Mouse (Mus musculus): ENCODE measurements around the gene Siglece.
A peak's percentile ranks its signal among the peaks of the same experiment; 100 is the strongest.

The Siglece gene

GRCm38 (mm10) chr7:43660002-43660401 lies at the start of gene Siglece:
Siglece (minus strand) TSS chr7:43660161.
- peak; percentile 21 for DNase-seq

- no peak for DNase-seq
Measured at GRCm38 (mm10) chr7:43690118-43690517, 30.2 kb upstream of the Siglece start, which contains the start of gene Klk14. Klk14 (plus strand) TSS chr7:43690418.

- peak; percentile 71 for DNase-seq
Measured at GRCm38 (mm10) chr7:43685088-43685487, 25.1 kb upstream of the Siglece start.

- DNase-seq, result peak; percentile 44
Measured at GRCm38 (mm10) chr7:43682511-43682910, 22.6 kb upstream of the Siglece start.

GRCm38 (mm10) chr7:43680960-43681359 lies 21.0 kb upstream of the Siglece start:
- DNase-seq, result peak; percentile 79

- DNase-seq, result peak; percentile 78
Measured at GRCm38 (mm10) chr7:43678517-43678916, 18.6 kb upstream of the Siglece start.

- DNase-seq, result no peak
Measured at GRCm38 (mm10) chr7:43675091-43675490, 15.1 kb upstream of the Siglece start.

GRCm38 (mm10) chr7:43672581-43673260 lies 12.8 kb upstream of the Siglece start:
- peak; percentile 71 for DNase-seq

GRCm38 (mm10) chr7:43671809-43672580 lies 12.0 kb upstream of the Siglece start, which contains the start of gene Ctu1:
Ctu1 (plus strand) TSS chr7:43672016.
- peak; percentile 98 for DNase-seq

GRCm38 (mm10) chr7:43671064-43671808 lies 11.3 kb upstream of the Siglece start:
- DNase-seq, result no peak

- DNase-seq, result peak; percentile 49
Measured at GRCm38 (mm10) chr7:43668582-43668981, 8.6 kb upstream of the Siglece start.

GRCm38 (mm10) chr7:43667221-43667620 lies 7.3 kb upstream of the Siglece start:
- peak; percentile 28 for DNase-seq

GRCm38 (mm10) chr7:43662804-43663203 lies 2.8 kb upstream of the Siglece start:
- DNase-seq, result peak; percentile 16

GRCm38 (mm10) chr7:43656232-43656631 lies 3.7 kb downstream of the Siglece start:
- no peak for DNase-seq

- peak; percentile 24 for DNase-seq
Measured at GRCm38 (mm10) chr7:43654519-43654918, 5.4 kb downstream of the Siglece start.

- no peak for DNase-seq
Measured at GRCm38 (mm10) chr7:43652683-43653082, 7.3 kb downstream of the Siglece start.

- peak; percentile 7 for DNase-seq
Measured at GRCm38 (mm10) chr7:43643046-43643652, 16.8 kb downstream of the Siglece start.

- peak; percentile 64 for DNase-seq
Measured at GRCm38 (mm10) chr7:43642587-43642986, 17.4 kb downstream of the Siglece start.

- DNase-seq, result peak; percentile 10
Measured at GRCm38 (mm10) chr7:43637118-43637517, 22.8 kb downstream of the Siglece start.

- peak; percentile 22 for DNase-seq
Measured at GRCm38 (mm10) chr7:43636194-43636593, 23.8 kb downstream of the Siglece start.

- no peak for DNase-seq
Measured at GRCm38 (mm10) chr7:43634500-43634899, 25.5 kb downstream of the Siglece start, which contains the start of gene Ceacam18. Ceacam18 (plus strand) TSS chr7:43634707.

GRCm38 (mm10) chr7:43633940-43634339 lies 26.0 kb downstream of the Siglece start:
- no peak for DNase-seq
